Comparison of ENCODE assay signal across 19 mouse cellular contexts in genomic region chr3:122521294-122521693, GRCm38 (mm10).
DNase-seq lines count a peak whose midpoint lies in the region; ATAC-seq and TF ChIP-seq lines count a peak whose summit lies in the region.
"Had no signal": no experiment of that assay in that cellular context is flagged by ENCODE, and none has a peak within 500 bp of the region (broad histone marks: within the 10 kb centered on the region; RNA-seq: fewer than 3 reads in every experiment).

No protein-coding gene starts in this region.

- no peak for TF ChIP-seq POLR2A in cerebellum, adult 2 months (IDR thresholded peaks at IDR 0.05; ENCODE audit: borderline replicate concordance, insufficient read depth, low read length)

- no peak overlapping the region for H3K4me3 ChIP-seq in forebrain, embryonic 10.5 days
- no peak overlapping the region for H3K4me3 ChIP-seq in forebrain, embryonic 11.5 days (ENCODE audit: low read depth, low read length)
- no peak overlapping the region for H3K4me3 ChIP-seq in cerebellum, adult 2 months (replicated peaks; ENCODE audit: insufficient read depth, low read depth, low read length)
- no peak overlapping the region for H3K4me3 ChIP-seq in left cerebral cortex, adult 2 months
- H3K4me3 ChIP-seq: embryonic facial prominence, embryonic 13.5 days; hindbrain, embryonic 15.5 days; limb, embryonic 15.5 days had no signal

- DNase-seq in forebrain, embryonic 10.5 days (ENCODE audit: extremely low spot score, low spot score), result no peak
- no peak for DNase-seq in forebrain, embryonic 11.5 days (ENCODE audit: low spot score)
- no peak for DNase-seq in adrenal gland, postnatal 10 days
- DNase-seq in cerebellum, adult 2 months, result no peak
- no peak for DNase-seq in left cerebral cortex, adult 2 months (ENCODE audit: extremely low spot score in 1 of 2, low spot score in 2 of 2)
- no peak for DNase-seq in right cerebral cortex, postnatal 25 days
- DNase-seq: adrenal gland, adult 8-10 months; cerebellum, adult 11-12 months; gastrocnemius, postnatal 25 days; kidney, adult 18-20 months; kidney, postnatal 10 days; lung, adult 18-20 months; thymus, adult 2 months had no signal

- 0 out of 2 replicates have a peak overlapping the region, but pooled peaks have one; percentile 40 for H3K27ac ChIP-seq in forebrain, embryonic 10.5 days
- no peak overlapping the region for H3K27ac ChIP-seq in forebrain, embryonic 11.5 days (ENCODE audit: low read depth, low read length)
- H3K27ac ChIP-seq in cerebellum, adult 2 months (ENCODE audit: insufficient read depth, low read length), result no peak overlapping the region
- H3K27ac ChIP-seq in left cerebral cortex, adult 2 months, result no peak overlapping the region
- H3K27ac ChIP-seq: embryonic facial prominence, embryonic 13.5 days; hindbrain, embryonic 15.5 days; limb, embryonic 15.5 days had no signal

- no peak overlapping the region for H3K4me2 ChIP-seq in forebrain, embryonic 11.5 days (ENCODE audit: low read depth, low read length, severe bottlenecking)
- H3K4me2 ChIP-seq: embryonic facial prominence, embryonic 13.5 days; hindbrain, embryonic 15.5 days; limb, embryonic 15.5 days; midbrain, embryonic 11.5 days had no signal

- H3K9ac ChIP-seq in forebrain, embryonic 11.5 days (ENCODE audit: low read length), result no peak overlapping the region
- H3K9ac ChIP-seq: embryonic facial prominence, embryonic 13.5 days; hindbrain, embryonic 15.5 days; limb, embryonic 15.5 days had no signal

- no peak for ATAC-seq in forebrain, embryonic 11.5 days (replicated peaks; ENCODE audit: low FRiP score)
- peak; percentile 76 for ATAC-seq in common myeloid progenitor, adult 5-6 weeks (replicated peaks; ENCODE audit: low read depth, poor library complexity, severe bottlenecking)
- ATAC-seq in megakaryocyte, adult 5-6 weeks (ENCODE audit: poor library complexity, severe bottlenecking), result peak; percentile 78

- 44% methylated on average over 1 of the region's 1 CpGs for WGBS in forebrain, embryonic 10.5 days
- WGBS in forebrain, embryonic 11.5 days, result 36% methylated on average over 1 of the region's 1 CpGs
- WGBS in cerebellum, adult 2 months, result 92% methylated on average over 1 of the region's 1 CpGs

- intact Hi-C loops in left cerebral cortex, adult 2 months (cut with DNase I), result no loop called here

- no peaks in the 10 kb centered on the region for H3K9me3 ChIP-seq in forebrain, embryonic 10.5 days
- H3K9me3 ChIP-seq in forebrain, embryonic 11.5 days (ENCODE audit: control insufficient read depth, low read length), result no peaks in the 10 kb centered on the region
- H3K9me3 ChIP-seq: embryonic facial prominence, embryonic 13.5 days; hindbrain, embryonic 15.5 days; limb, embryonic 15.5 days had no signal

- no peaks in the 10 kb centered on the region for H3K27me3 ChIP-seq in forebrain, embryonic 10.5 days (ENCODE audit: poor library complexity, severe bottlenecking)
- no peaks in the 10 kb centered on the region for H3K27me3 ChIP-seq in forebrain, embryonic 11.5 days (ENCODE audit: control insufficient read depth, insufficient read depth, low read length)
- no peaks in the 10 kb centered on the region for H3K27me3 ChIP-seq in cerebellum, adult 2 months (ENCODE audit: control insufficient read depth, insufficient read depth, low read length)
- H3K27me3 ChIP-seq: hindbrain, embryonic 15.5 days; limb, embryonic 15.5 days had no signal

- H3K4me1 ChIP-seq in forebrain, embryonic 10.5 days, result peaks cover 44% of the 10 kb centered on the region
- no peaks in the 10 kb centered on the region for H3K4me1 ChIP-seq in forebrain, embryonic 11.5 days (replicated peaks; ENCODE audit: control insufficient read depth, insufficient read depth, low read length)
- 0 out of 2 replicates have a peak, but pooled peaks cover 5% of the 10 kb centered on the region for H3K4me1 ChIP-seq in cerebellum, adult 2 months (ENCODE audit: control insufficient read depth, insufficient read depth, low read length)

- H3K36me3 ChIP-seq in forebrain, embryonic 10.5 days (replicated peaks), result peaks cover 51% of the 10 kb centered on the region
- no peaks in the 10 kb centered on the region; the same call in 1 of the 2 replicates for H3K36me3 ChIP-seq in forebrain, embryonic 11.5 days (ENCODE audit: control insufficient read depth, insufficient read depth, low read length)
- H3K36me3 ChIP-seq: hindbrain, embryonic 15.5 days; limb, embryonic 15.5 days had no signal

- TF ChIP-seq CTCF in cerebellum, adult 2 months (IDR thresholded peaks at IDR 0.05; ENCODE audit: borderline replicate concordance, insufficient read depth, low read depth, low read length), result no peak
- TF ChIP-seq CTCF in left cerebral cortex, adult 2 months (IDR thresholded peaks at IDR 0.05), result no peak
